Mouse (Mus musculus) heart, embryonic 11.5 days (tissue): ENCODE measurements around the gene Smc3. TPM values are rescaled to one million over a fixed set of nuclear protein-coding genes. Genes with fewer than 3 reads are reported as not detected.
A peak's percentile ranks its signal among the peaks of the same experiment; 100 is the strongest.
"Not testable (repeated sequence)": the region's sequence is repeated elsewhere in the genome, so short reads cannot be mapped to it uniquely, and the experiment has no call there.

Source experiments
- ATAC-seq: fragments of 200-750 bp; cut with Nextera tagmentation; replicated peaks from 2 replicates; pipeline ENCODE4 v1.8.0; 2017; ENCODE audit warnings: moderate library complexity; ENCODE audit not compliant: insufficient number of reproducible peaks, low FRiP score, low TSS enrichment
- H3K27ac ChIP-seq: fragments of 300-500 bp; sonication (generic); 2 replicates; pipeline ENCODE4 v1.5.1; 2014; ENCODE audit warnings: mild to moderate bottlenecking, low read depth, low read length
- H3K27me3 ChIP-seq: fragments of 300-500 bp; sonication (generic); 2 replicates; pipeline ENCODE4 v1.6.1; 2014; ENCODE audit warnings: mild to moderate bottlenecking, low read length, mixed read lengths; ENCODE audit not compliant: control insufficient read depth, insufficient read depth
- H3K36me3 ChIP-seq: fragments of 300-500 bp; sonication (generic); 2 replicates; pipeline ENCODE4 v1.6.1; 2014; ENCODE audit warnings: mild to moderate bottlenecking, low read length, moderate library complexity, mixed read lengths; ENCODE audit not compliant: control insufficient read depth, insufficient read depth
- H3K4me1 ChIP-seq: fragments of 300-500 bp; sonication (generic); 2 replicates; pipeline ENCODE4 v1.6.1; 2014; ENCODE audit warnings: low read length; ENCODE audit not compliant: control insufficient read depth, insufficient read depth
- H3K4me2 ChIP-seq: fragments of 300-500 bp; sonication (generic); 2 replicates; pipeline ENCODE4 v1.6.1; 2014; ENCODE audit warnings: mild to moderate bottlenecking, moderate library complexity
- H3K4me3 ChIP-seq: fragments of 300-500 bp; sonication (generic); 2 replicates; pipeline ENCODE4 v1.5.1; 2014; ENCODE audit warnings: low read depth, low read length
- H3K9ac ChIP-seq: fragments of 300-500 bp; sonication (generic); 2 replicates; pipeline ENCODE4 v1.6.1; 2014; ENCODE audit warnings: mild to moderate bottlenecking, low read depth, low read length, moderate library complexity
- H3K9me3 ChIP-seq: fragments of 300-500 bp; sonication (generic); replicated peaks from 2 replicates; pipeline ENCODE4 v1.6.1; 2016; ENCODE audit warnings: low read length; ENCODE audit not compliant: control insufficient read depth
- WGBS: fragments of 180-500 bp; shearing (Covaris S2); extraction: QIAGEN DNeasy Blood & Tissue Kit; methylation state at CpG from one replicate; pipeline ENCODE4 v1.1.7; 2014; ENCODE audit not compliant: insufficient replicate concordance; 5-methylcytosine and 5-hydroxymethylcytosine counted together
- polyA plus RNA-seq: library from polyadenylated mRNA; unstranded; fragments of >200 nt; fragmentation: Nextera tagmentation; extraction: Ambion mirVana; gene quantifications from 2 replicates; pipeline ENCODE4 v1.2.1, GENCODE M21; 2014

Smc3 gene
- polyA plus RNA-seq, 1 experiment from 2014 or later = 56.0 TPM

DNA sequence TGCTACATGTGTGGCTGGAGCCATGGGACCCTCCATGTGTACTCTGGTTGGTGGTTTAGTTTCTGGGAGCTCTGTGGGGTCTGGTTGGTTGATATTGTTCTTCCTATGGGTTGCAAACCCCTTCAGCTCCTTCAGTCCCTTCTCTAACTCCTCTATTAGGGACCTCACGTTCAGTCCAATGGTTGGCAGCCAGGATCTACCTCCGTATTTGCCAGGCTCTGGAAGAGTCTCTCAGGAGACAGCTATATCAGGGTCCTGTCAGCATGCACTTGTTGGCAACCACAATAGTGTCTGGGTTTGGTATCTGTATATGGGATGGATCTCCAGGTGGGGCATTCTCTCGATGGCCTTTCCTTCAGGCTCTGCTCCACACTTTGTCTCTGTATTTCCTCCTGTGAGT lies 12.5 kb upstream of the Smc3 start:
- 78% methylated on average over 3 of the region's 3 CpGs for WGBS
- not testable (repeated sequence) for H3K9ac ChIP-seq, H3K4me1 ChIP-seq, ATAC-seq, H3K4me2 ChIP-seq, H3K4me3 ChIP-seq, H3K27me3 ChIP-seq, H3K27ac ChIP-seq, H3K36me3 ChIP-seq
- peaks cover 11% of the 10 kb centered on the region; the same call in 1 of the 2 replicates for H3K9me3 ChIP-seq

DNA sequence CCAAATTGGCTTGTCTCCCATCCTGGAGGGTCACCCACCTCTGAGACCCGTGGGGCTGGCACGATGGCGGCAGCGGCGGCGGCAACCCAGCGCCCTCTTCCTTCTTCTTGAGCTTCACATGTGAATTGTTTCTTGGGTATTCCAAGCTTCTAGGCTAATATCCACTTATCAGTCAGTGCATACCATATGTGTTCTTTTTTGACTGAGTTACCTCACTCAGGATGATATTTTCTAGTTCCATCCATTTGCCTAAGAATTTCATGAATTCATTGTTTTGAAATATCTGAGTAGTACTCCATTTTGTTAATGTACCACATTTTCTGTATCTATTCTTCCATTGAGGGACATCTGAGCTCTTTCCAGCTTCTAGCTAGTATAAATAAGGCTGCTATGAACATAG lies 11.2 kb upstream of the Smc3 start, which contains the start of gene Nutf2-ps1:
Gene Nutf2-ps1, minus strand, starts transcription at position 101 of the 400 bp plus-strand sequence.
- not testable (repeated sequence) for ATAC-seq, H3K27me3 ChIP-seq, H3K9ac ChIP-seq, H3K4me3 ChIP-seq, H3K36me3 ChIP-seq, H3K9me3 ChIP-seq, H3K27ac ChIP-seq, H3K4me1 ChIP-seq, H3K4me2 ChIP-seq
- 95% methylated on average over 7 of the region's 7 CpGs for WGBS

DNA sequence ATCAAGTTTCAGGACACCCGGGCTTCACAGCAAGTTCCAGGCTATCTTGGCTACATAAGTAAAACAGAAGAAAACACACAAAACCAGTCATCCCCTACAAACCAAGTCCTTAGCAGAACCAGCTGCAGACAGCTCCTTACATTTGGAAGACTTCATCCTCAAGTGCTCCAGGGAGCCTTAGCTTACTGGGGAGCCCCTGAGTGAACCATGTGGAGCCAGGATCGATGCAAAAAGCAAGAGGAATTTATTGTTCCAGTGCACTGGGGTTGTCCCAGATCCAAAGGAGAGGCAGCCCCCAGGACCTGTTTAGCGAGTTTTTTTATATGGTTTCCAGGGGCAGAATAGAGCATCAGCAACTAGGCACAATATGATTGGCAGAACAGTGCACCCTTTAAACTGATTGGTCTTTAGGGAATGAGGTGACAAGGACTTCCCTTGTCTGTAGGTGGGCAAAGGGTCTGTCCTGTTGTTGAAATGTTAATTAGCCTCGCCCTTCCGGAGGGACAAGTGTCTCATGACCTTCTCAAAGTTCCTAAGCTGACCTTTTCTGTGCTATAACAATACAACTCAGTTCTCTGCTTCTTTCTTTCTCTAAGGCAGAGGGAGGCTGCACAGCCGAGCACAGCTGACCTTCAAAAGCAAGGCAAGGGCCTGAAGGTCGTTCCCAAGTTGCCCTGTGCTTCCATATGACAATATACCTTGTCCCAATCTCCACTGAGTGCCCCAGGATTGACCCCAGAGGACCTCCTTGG lies 3.3 kb upstream of the Smc3 start:
- H3K27me3 ChIP-seq = no peaks in the 10 kb centered on the region
- no peak overlapping the region for H3K9ac ChIP-seq
- H3K27ac ChIP-seq = no peak overlapping the region
- no peak for ATAC-seq
- 64% methylated on average over 7 of the region's 7 CpGs for WGBS
- peaks cover 5% of the 10 kb centered on the region for H3K4me1 ChIP-seq
- no peaks in the 10 kb centered on the region for H3K9me3 ChIP-seq
- H3K4me2 ChIP-seq = no peak overlapping the region
- no peak overlapping the region for H3K4me3 ChIP-seq
- H3K36me3 ChIP-seq = no peaks in the 10 kb centered on the region

DNA sequence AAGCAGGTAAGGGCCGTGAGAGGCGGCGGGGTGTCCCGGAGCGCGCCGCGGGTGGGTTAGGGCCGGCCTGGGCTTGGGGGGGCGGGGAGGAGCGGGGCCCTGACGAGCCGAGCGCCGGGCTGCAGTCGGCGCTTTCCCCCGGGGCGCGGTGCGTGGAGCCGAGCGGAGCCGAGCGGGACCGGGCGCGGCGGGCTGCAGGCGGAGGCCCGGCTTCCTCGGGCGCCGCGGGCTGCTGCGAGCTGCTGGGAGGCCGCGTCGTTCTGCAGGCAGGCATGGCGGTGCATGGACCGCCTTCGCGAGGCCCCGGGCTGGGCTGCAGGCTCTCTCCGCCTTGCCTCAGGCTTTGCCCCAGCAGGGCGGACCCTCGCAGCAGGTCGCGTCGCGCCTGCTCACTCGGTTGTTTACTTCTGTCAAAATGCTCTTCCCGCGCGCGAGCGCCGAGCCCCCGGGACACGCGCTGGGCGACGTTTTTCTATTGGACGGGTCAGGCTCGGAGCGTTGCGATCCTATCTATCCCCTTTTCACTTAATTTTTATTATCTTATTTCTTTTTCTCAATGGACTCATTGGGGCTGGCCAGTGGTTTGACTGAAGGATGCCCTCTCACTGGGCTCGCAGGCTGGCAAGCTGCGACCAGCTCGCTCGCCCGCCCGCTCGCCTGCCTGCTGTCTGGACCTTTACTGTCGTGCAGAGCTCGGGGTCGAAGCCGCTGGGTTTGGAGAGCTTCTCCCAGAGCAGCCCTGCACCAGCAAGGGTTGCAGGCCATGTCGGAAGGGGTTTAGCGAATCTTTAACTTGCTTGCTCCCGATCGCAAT lies 558 bp downstream of the Smc3 start:
- peak; percentile 75 for ATAC-seq
- H3K9me3 ChIP-seq = no peaks in the 10 kb centered on the region
- H3K9ac ChIP-seq = peak overlapping the region; percentile 98
- peak overlapping the region; percentile 99 for H3K4me3 ChIP-seq
- no peaks in the 10 kb centered on the region for H3K27me3 ChIP-seq
- peak overlapping the region; percentile 92 for H3K27ac ChIP-seq
- peaks cover 14% of the 10 kb centered on the region for H3K4me1 ChIP-seq
- 0 out of 2 replicates have a peak, but pooled peaks cover 5% of the 10 kb centered on the region for H3K36me3 ChIP-seq
- WGBS = under 1% methylated on average over 59 of the region's 82 CpGs
- peak overlapping the region; percentile 97 for H3K4me2 ChIP-seq

DNA sequence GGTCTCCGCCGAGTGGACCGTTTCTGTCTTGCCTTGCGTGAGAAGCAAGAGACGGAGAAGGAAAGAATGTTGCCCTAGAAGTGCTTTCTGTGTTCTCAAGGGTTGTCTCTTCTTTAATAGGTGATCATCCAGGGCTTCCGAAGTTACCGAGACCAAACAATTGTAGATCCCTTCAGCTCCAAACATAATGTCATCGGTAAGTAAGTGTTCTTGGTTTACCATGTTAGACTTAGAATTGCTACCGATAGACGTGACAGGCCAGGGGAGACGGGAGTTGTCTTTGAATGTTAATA lies 1.1 kb downstream of the Smc3 start:
- ATAC-seq = no peak
- Histone ChIP-seq H3K4me3 (peak overlapping the region; percentile 99), H3K9me3 (no peaks in the 10 kb centered on the region), H3K9ac (peak overlapping the region; percentile 98), H3K27me3 (no peaks in the 10 kb centered on the region), H3K27ac (peak overlapping the region; percentile 92; the same call in 1 of the 2 replicates), H3K4me1 (peaks cover 14% of the 10 kb centered on the region), H3K4me2 (peak overlapping the region; percentile 97), H3K36me3 (0 out of 2 replicates have a peak, but pooled peaks cover 7% of the 10 kb centered on the region)
- WGBS = 10% methylated on average over 11 of the region's 11 CpGs

DNA sequence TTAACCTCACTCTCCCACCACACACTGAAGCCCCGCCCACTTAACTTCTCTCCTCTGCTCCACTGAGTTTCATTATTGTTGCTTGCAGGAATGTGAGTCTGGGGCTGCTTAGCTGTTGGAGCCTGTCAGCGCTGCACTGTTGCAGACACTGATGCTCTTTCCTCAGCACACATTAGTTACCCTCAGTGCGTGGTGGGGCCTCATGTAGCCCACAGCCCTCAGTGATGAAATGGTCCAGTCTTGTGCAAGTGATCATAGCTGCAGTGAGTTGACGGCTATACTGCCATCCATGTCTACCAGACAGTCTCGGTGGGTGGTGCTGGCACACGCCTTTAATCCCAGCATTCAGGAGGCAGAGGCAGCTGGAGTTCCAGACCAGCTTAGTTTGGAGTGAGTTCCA lies 8.7 kb downstream of the Smc3 start:
- Histone ChIP-seq H3K27ac (no peak overlapping the region), H3K36me3 (peaks cover 9% of the 10 kb centered on the region), H3K4me3 (no peak overlapping the region), H3K4me1 (peaks cover 4% of the 10 kb centered on the region), H3K27me3 (no peaks in the 10 kb centered on the region), H3K9ac (no peak overlapping the region), H3K4me2 (no peak overlapping the region), H3K9me3 (no peaks in the 10 kb centered on the region)
- 78% methylated on average over 6 of the region's 6 CpGs for WGBS
- 0 out of 2 replicates have a peak, but pooled peaks have one; percentile 26 for ATAC-seq

DNA sequence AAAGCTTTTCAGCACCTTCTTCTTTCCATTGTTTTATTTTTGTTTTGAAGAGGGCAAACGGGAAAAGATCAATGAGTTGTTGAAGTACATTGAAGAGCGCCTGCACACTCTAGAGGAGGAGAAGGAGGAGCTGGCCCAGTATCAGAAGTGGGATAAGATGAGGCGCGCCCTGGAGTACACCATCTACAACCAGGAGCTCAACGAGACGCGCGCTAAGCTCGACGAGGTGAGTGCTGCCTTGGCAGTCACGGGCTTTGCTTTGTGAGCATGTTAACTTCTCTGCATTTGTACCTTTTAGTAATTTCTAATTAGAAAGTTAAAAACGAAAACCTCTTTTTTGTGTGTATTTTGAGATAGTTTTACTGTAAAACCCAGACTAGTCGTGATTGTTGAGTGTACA lies 21.5 kb downstream of the Smc3 start:
- ATAC-seq = no peak
- no peak overlapping the region for H3K9ac ChIP-seq
- H3K27me3 ChIP-seq = no peaks in the 10 kb centered on the region
- H3K36me3 ChIP-seq = peaks cover 23% of the 10 kb centered on the region
- no peak overlapping the region for H3K4me3 ChIP-seq
- no peak overlapping the region for H3K27ac ChIP-seq
- no peaks in the 10 kb centered on the region for H3K4me1 ChIP-seq
- no peak overlapping the region for H3K4me2 ChIP-seq
- 83% methylated on average over 13 of the region's 13 CpGs for WGBS
- H3K9me3 ChIP-seq = no peaks in the 10 kb centered on the region

DNA sequence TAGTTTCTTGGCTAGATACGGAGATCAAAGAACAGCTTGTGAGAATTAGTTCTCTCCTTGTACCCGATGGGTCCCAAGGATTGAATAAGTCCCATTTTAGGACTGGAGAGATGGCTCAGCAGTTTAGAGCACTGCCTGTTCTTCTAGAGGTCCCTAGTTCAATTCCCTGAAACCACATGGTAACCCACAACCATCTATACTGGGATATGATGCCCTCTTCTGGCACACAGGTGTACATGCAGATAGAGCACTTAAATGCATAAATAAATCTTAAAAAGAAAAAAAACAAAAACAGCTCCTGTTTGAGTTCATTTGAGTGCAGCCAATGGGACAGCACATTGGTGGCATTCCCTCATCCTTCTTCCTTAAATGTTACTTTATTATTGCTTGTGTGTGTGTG lies 37.8 kb downstream of the Smc3 start:
- Histone ChIP-seq H3K9ac (no peak overlapping the region), H3K36me3 (peaks cover 45% of the 10 kb centered on the region), H3K4me2 (no peak overlapping the region), H3K9me3 (no peaks in the 10 kb centered on the region), H3K27ac (no peak overlapping the region), H3K4me1 (no peaks in the 10 kb centered on the region), H3K27me3 (no peaks in the 10 kb centered on the region), H3K4me3 (no peak overlapping the region)
- no peak for ATAC-seq
- WGBS = 97% methylated on average over 2 of the region's 2 CpGs
